24 mouse cellular contexts compared by ENCODE assay signal in genomic region chrX:151443637-151444036, GRCm38 (mm10).
DNase-seq lines count a peak whose midpoint lies in the region; ATAC-seq and TF ChIP-seq lines count a peak whose summit lies in the region.
"Had no signal": no experiment of that assay in that cellular context is flagged by ENCODE, and none has a peak within 500 bp of the region (broad histone marks: within the 10 kb centered on the region; RNA-seq: fewer than 3 reads in every experiment).

No protein-coding gene starts in this region.

- H3K79me2 ChIP-seq in MEL (ENCODE audit: control insufficient read depth, insufficient read depth, low read length, poor library complexity), result no peaks in the 10 kb centered on the region

- DNase-seq in MEL (ENCODE audit: low read depth, low spot score), result peak; percentile 11
- DNase-seq in c-Kit-positive CD71-positive TER-119-negative erythroid progenitor cells, embryonic 14.5 days (ENCODE audit: low read depth), result peak; percentile 8
- peak in 2 of 3 experiments; percentile 4 to 9 for DNase-seq in liver, embryonic 14.5 days (ENCODE audit: low read depth in 3 of 3, low spot score in 3 of 3)
- no peak for DNase-seq in left cerebral cortex, adult 9 months (ENCODE audit: low spot score in 2 of 2)
- no peak for DNase-seq in right cerebral cortex, adult 18-20 months
- no peak for DNase-seq in MN1 (ENCODE audit: low spot score)
- DNase-seq: adrenal gland, postnatal 36 days; cerebellum, adult 11-12 months; cerebellum, adult 8-10 months; cerebellum, postnatal 10 days; cerebellum, postnatal 36 days; embryo, embryonic 11 days; gastrocnemius, postnatal 25 days; heart, adult 18-20 months had no signal

- 0 out of 2 replicates have a peak, but pooled peaks have one; percentile 57 for ATAC-seq in liver, embryonic 14.5 days (ENCODE audit: insufficient read depth)
- ATAC-seq: CD4-positive, CD25-positive, alpha-beta regulatory T cell, adult 4 months; forebrain, embryonic 15.5 days; Patski had no signal

- H3K9ac ChIP-seq in MEL (ENCODE audit: control insufficient read depth, low read depth, low read length, poor library complexity, severe bottlenecking), result no peak overlapping the region
- H3K9ac ChIP-seq in liver, embryonic 14.5 days (replicated peaks), result no peak overlapping the region
- H3K9ac ChIP-seq: embryonic facial prominence, embryonic 13.5 days; forebrain, embryonic 12.5 days; forebrain, embryonic 15.5 days; heart, embryonic 13.5 days; hindbrain, embryonic 12.5 days; hindbrain, embryonic 15.5 days had no signal

- TF ChIP-seq POLR2A in MEL (IDR thresholded peaks at IDR 0.05; ENCODE audit: control insufficient read depth in 1 of 2, insufficient read depth in 1 of 2, low read depth in 1 of 2, low read length in 2 of 2, poor library complexity in 1 of 2), result no peak

- no peak overlapping the region for H3K4me3 ChIP-seq in MEL (ENCODE audit: control insufficient read depth in 1 of 2, insufficient read depth in 1 of 2, low read depth in 2 of 2, low read length in 2 of 2)
- H3K4me3 ChIP-seq in liver, embryonic 14.5 days (ENCODE audit: insufficient read depth in 1 of 2, low read depth in 2 of 2, low read length in 2 of 2), result no peak overlapping the region
- H3K4me3 ChIP-seq: embryonic facial prominence, embryonic 10.5 days; embryonic facial prominence, embryonic 13.5 days; erythroblast, embryonic 14.5 days; forebrain, embryonic 12.5 days; forebrain, embryonic 15.5 days; heart, embryonic 13.5 days; hindbrain, embryonic 12.5 days; hindbrain, embryonic 15.5 days had no signal

- no peaks in the 10 kb centered on the region for H3K27me3 ChIP-seq in MEL (ENCODE audit: control insufficient read depth in 1 of 2, insufficient read depth in 2 of 2, low read length in 2 of 2)
- H3K27me3 ChIP-seq in liver, embryonic 14.5 days (ENCODE audit: control insufficient read depth, insufficient read depth, low read length), result no peaks in the 10 kb centered on the region
- H3K27me3 ChIP-seq: forebrain, embryonic 15.5 days; heart, embryonic 13.5 days; hindbrain, embryonic 12.5 days; hindbrain, embryonic 15.5 days; Patski had no signal

- no peak overlapping the region for H3K4me2 ChIP-seq in liver, embryonic 14.5 days (ENCODE audit: low read depth)
- H3K4me2 ChIP-seq: embryonic facial prominence, embryonic 13.5 days; forebrain, embryonic 12.5 days; forebrain, embryonic 15.5 days; heart, embryonic 13.5 days; hindbrain, embryonic 12.5 days; hindbrain, embryonic 15.5 days had no signal

- TF ChIP-seq CTCF in MEL (IDR thresholded peaks at IDR 0.05 in 2 of 3, conservative IDR thresholded peaks at IDR 0.05 in 1 of 3; ENCODE audit: control insufficient read depth in 1 of 3, insufficient read depth in 1 of 3, low read depth in 2 of 3, low read length in 3 of 3, poor library complexity in 1 of 3, severe bottlenecking in 1 of 3), result no peak
- TF ChIP-seq CTCF in liver, embryonic 14.5 days (IDR thresholded peaks at IDR 0.05; ENCODE audit: low read depth), result no peak

- no peak overlapping the region for H3K27ac ChIP-seq in MEL (ENCODE audit: control insufficient read depth, low read depth, low read length)
- H3K27ac ChIP-seq in liver, embryonic 14.5 days, result no peak overlapping the region
- H3K27ac ChIP-seq: embryonic facial prominence, embryonic 10.5 days; embryonic facial prominence, embryonic 13.5 days; forebrain, embryonic 12.5 days; forebrain, embryonic 15.5 days; heart, embryonic 13.5 days; hindbrain, embryonic 12.5 days; hindbrain, embryonic 15.5 days had no signal

- TF ChIP-seq EP300 in MEL (IDR thresholded peaks at IDR 0.05; ENCODE audit: low read depth in 1 of 2, low read length in 2 of 2), result no peak
- TF ChIP-seq EP300 in liver, embryonic 14.5 days (IDR thresholded peaks at IDR 0.05; ENCODE audit: low read depth), result peak; percentile 37; the same call in 1 of the 2 replicates

- peaks cover 1 to 2% of the 10 kb centered on the region in 2 experiments; a peak in 3 of 4 replicates for H3K36me3 ChIP-seq in MEL (ENCODE audit: control insufficient read depth in 1 of 2, insufficient read depth in 2 of 2, low read length in 2 of 2)
- no peaks in the 10 kb centered on the region for H3K36me3 ChIP-seq in liver, embryonic 14.5 days (replicated peaks; ENCODE audit: control insufficient read depth, insufficient read depth, low read depth)
- H3K36me3 ChIP-seq: embryonic facial prominence, embryonic 10.5 days; embryonic facial prominence, embryonic 13.5 days; forebrain, embryonic 12.5 days; forebrain, embryonic 15.5 days; hindbrain, embryonic 12.5 days; hindbrain, embryonic 15.5 days had no signal

- peaks cover 0 to 1% of the 10 kb centered on the region in 2 experiments; a peak in 2 of 4 replicates for H3K4me1 ChIP-seq in MEL (ENCODE audit: control insufficient read depth in 1 of 2, insufficient read depth in 2 of 2, low read length in 2 of 2)
- no peaks in the 10 kb centered on the region for H3K4me1 ChIP-seq in liver, embryonic 14.5 days (replicated peaks; ENCODE audit: control insufficient read depth in 2 of 2, insufficient read depth in 2 of 2, low read length in 1 of 2)
- H3K4me1 ChIP-seq: embryonic facial prominence, embryonic 10.5 days; embryonic facial prominence, embryonic 13.5 days; forebrain, embryonic 12.5 days; forebrain, embryonic 15.5 days; heart, embryonic 13.5 days; hindbrain, embryonic 12.5 days; hindbrain, embryonic 15.5 days had no signal

- H3K9me3 ChIP-seq in MEL (replicated peaks; ENCODE audit: insufficient read depth, low read length), result no peaks in the 10 kb centered on the region
- no peaks in the 10 kb centered on the region for H3K9me3 ChIP-seq in liver, embryonic 14.5 days (ENCODE audit: control insufficient read depth, low read length)
- H3K9me3 ChIP-seq: embryonic facial prominence, embryonic 10.5 days; embryonic facial prominence, embryonic 13.5 days; forebrain, embryonic 12.5 days; forebrain, embryonic 15.5 days; heart, embryonic 13.5 days; hindbrain, embryonic 12.5 days; hindbrain, embryonic 15.5 days had no signal

- TF ChIP-seq RAD21 in MEL (IDR thresholded peaks at IDR 0.05; ENCODE audit: low read depth, low read length), result no peak

TF ChIP-seq in MEL, 35 proteins besides CTCF, POLR2A, EP300 and RAD21:
- peak; percentile 41; the same call in 1 of the 2 replicates for TF ChIP-seq GATA1 (IDR thresholded peaks at IDR 0.05; ENCODE audit: low read depth, low read length)
- no peak for TF ChIP-seq USF2 (IDR thresholded peaks at IDR 0.05; ENCODE audit: borderline replicate concordance in 1 of 2, insufficient read depth in 1 of 2, low read depth in 1 of 2, low read length in 2 of 2)

Comparison
In these comparisons a context has a peak if more than half of its experiments do, and no peak if none do; other contexts are left out.
1. DNase-seq: peak in MEL (single experiment), c-Kit-positive CD71-positive TER-119-negative erythroid progenitor cells, embryonic 14.5 days (single experiment) and liver, embryonic 14.5 days (2 of 3); none in left cerebral cortex, adult 9 months (0 of 2), right cerebral cortex, adult 18-20 months (single experiment) and MN1 (single experiment).